Mouse (Mus musculus): ENCODE results near the gene Apobec1. TPM values are rescaled to one million over a fixed set of nuclear protein-coding genes. Genes with fewer than 3 reads are reported as not detected.

Apobec1 gene
- total and polyA plus RNA-seq, 3 experiments, result 0.51 to 26.8 (median 7.2) TPM

DNA sequence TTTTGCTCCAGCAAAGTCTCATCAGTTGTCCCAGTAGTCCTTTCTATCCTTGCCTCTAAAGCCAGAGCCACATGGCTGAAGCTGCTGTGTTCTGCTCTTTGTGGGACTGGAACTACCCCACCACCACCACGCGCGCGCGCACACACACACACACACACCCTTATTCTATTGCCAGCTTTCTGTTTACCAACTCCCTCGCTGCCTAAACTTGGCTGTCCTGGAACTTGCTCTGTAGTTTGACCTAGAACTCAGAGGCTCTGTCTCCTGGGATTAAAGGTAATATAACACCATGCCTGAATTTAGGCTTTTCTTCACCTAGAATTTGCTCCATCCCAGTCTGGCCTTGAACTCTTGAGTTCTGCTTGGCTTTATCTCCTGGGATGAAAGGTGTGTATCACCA, 18.8 kb upstream of the Apobec1 start:
- Histone ChIP-seq H3K4me3 (ENCODE audit: low read depth, low read length) (no peak overlapping the region), H3K4me1 (ENCODE audit: insufficient read depth, low read depth, low read length) (no peaks in the 10 kb centered on the region), H3K27me3 (ENCODE audit: insufficient read depth, low read length) (peaks cover 3% of the 10 kb centered on the region), H3K36me3 (replicated peaks) (no peaks in the 10 kb centered on the region), H3K9me3 (replicated peaks) (no peaks in the 10 kb centered on the region)
- ATAC-seq (ENCODE audit: extremely low read depth, insufficient number of reproducible peaks, low FRiP score, poor library complexity, severe bottlenecking) (no peak), DNase-seq (ENCODE audit: low spot score) (no peak)
- no peak for TF ChIP-seq POLR2AphosphoS5 (IDR thresholded peaks at IDR 0.05; ENCODE audit: insufficient replicate concordance, low read depth, low read length)
- no peak for TF ChIP-seq CTCF (IDR thresholded peaks at IDR 0.05; ENCODE audit: low read depth, low read length)
- no peak for TF ChIP-seq TAL1 (conservative IDR thresholded peaks at IDR 0.05; ENCODE audit: low read depth, low read length)
- TF ChIP-seq GATA1 (IDR thresholded peaks at IDR 0.05; ENCODE audit: borderline replicate concordance, low read length), result no peak
- TF ChIP-seq GATA2 (IDR thresholded peaks at IDR 0.05; ENCODE audit: borderline replicate concordance, low read depth, low read length), result no peak

DNA sequence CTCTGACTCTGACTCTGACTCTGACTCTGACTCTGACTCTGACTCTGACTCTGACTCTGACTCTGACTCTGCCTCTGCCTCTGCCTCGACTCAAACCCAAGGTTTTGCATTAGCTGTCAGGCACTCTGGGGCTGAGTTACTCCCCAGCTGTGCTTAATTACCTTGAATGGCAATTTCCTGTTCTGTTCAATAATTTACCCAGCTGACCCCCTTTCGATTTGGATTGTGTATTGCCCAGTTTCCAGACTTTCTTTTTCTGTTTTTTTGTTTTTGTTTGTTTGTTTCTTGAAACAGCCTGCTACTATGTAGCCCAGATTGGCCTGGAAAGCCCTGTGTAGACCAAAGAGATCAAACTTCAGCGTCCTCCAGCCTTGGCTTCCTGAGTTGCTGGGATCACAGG, 13.8 kb upstream of the Apobec1 start:
- ATAC-seq (ENCODE audit: extremely low read depth, insufficient number of reproducible peaks, low FRiP score, poor library complexity, severe bottlenecking), result no peak
- H3K4me3 ChIP-seq (ENCODE audit: low read depth, low read length), result no peak overlapping the region
- H3K27me3 ChIP-seq (ENCODE audit: insufficient read depth, low read length), result peaks cover 3% of the 10 kb centered on the region; the same call in 1 of the 2 replicates
- H3K9me3 ChIP-seq (replicated peaks), result no peaks in the 10 kb centered on the region
- peaks cover 3% of the 10 kb centered on the region; the same call in 1 of the 2 replicates for H3K4me1 ChIP-seq (ENCODE audit: insufficient read depth, low read depth, low read length)
- no peaks in the 10 kb centered on the region for H3K36me3 ChIP-seq (replicated peaks)
- DNase-seq (ENCODE audit: low spot score), result no peak
- TF ChIP-seq TAL1 (conservative IDR thresholded peaks at IDR 0.05; ENCODE audit: low read depth, low read length), result no peak
- TF ChIP-seq POLR2AphosphoS5 (IDR thresholded peaks at IDR 0.05; ENCODE audit: insufficient replicate concordance, low read depth, low read length), result no peak
- TF ChIP-seq CTCF (IDR thresholded peaks at IDR 0.05; ENCODE audit: low read depth, low read length), result no peak
- TF ChIP-seq GATA2 (IDR thresholded peaks at IDR 0.05; ENCODE audit: borderline replicate concordance, low read depth, low read length), result no peak
- no peak for TF ChIP-seq GATA1 (IDR thresholded peaks at IDR 0.05; ENCODE audit: borderline replicate concordance, low read length)

DNA sequence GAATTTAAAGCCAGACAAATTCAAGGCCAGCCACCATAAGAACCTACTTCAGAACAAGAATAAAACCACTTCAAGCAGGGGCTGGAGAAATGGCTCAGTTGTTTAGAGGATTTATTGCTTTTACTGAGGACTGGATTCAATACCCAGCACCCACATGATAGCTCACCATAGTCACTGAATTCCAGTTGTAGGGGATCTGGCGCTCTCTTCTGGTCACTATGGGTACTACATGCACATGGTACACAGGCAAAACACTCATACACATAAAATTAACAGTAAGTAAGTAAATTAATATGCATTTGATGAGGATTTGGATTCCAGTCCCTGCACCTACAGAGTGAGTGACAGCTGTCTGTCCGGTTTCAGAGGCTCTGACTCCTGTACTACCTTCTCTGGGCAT, 11.8 kb upstream of the Apobec1 start:
- H3K4me3 ChIP-seq (ENCODE audit: low read depth, low read length), result no peak overlapping the region
- no peaks in the 10 kb centered on the region for H3K36me3 ChIP-seq (replicated peaks)
- DNase-seq (ENCODE audit: low spot score) (no peak), ATAC-seq (ENCODE audit: extremely low read depth, insufficient number of reproducible peaks, low FRiP score, poor library complexity, severe bottlenecking) (no peak)
- no peak for TF ChIP-seq POLR2AphosphoS5 (IDR thresholded peaks at IDR 0.05; ENCODE audit: insufficient replicate concordance, low read depth, low read length)
- TF ChIP-seq GATA1 (IDR thresholded peaks at IDR 0.05; ENCODE audit: borderline replicate concordance, low read length), result no peak
- no peak for TF ChIP-seq TAL1 (conservative IDR thresholded peaks at IDR 0.05; ENCODE audit: low read depth, low read length)
- peak; percentile 58 for TF ChIP-seq CTCF (IDR thresholded peaks at IDR 0.05; ENCODE audit: low read depth, low read length)
- TF ChIP-seq GATA2 (IDR thresholded peaks at IDR 0.05; ENCODE audit: borderline replicate concordance, low read depth, low read length), result no peak
- H3K27me3 ChIP-seq (ENCODE audit: insufficient read depth, low read length), result peaks cover 6% of the 10 kb centered on the region; the same call in 1 of the 2 replicates
- no peaks in the 10 kb centered on the region for H3K9me3 ChIP-seq (replicated peaks)
- peaks cover 3% of the 10 kb centered on the region for H3K4me1 ChIP-seq (ENCODE audit: insufficient read depth, low read depth, low read length)

DNA sequence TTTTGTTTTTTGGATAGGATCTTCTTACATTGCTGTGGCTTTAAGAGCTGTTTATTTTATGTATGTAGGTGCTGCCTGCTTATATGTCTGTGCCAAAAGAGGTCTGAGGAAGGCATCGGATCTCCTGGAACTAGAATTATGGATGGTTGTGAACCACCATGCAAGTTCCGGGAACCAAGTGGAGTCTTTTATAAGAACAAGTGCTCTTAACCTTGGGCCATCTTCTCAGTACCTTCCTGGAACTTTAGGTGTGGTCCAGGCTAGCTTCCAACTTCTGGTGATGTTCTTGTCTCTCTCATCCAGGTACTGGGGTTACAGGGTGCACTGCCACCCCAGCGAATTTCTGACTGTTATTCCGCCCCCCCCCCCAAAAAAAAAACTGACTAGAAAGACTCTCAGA, 10.2 kb upstream of the Apobec1 start:
- Histone ChIP-seq H3K36me3 (replicated peaks) (no peaks in the 10 kb centered on the region), H3K27me3 (ENCODE audit: insufficient read depth, low read length) (peaks cover 6% of the 10 kb centered on the region; the same call in 1 of the 2 replicates), H3K9me3 (replicated peaks) (no peaks in the 10 kb centered on the region), H3K4me1 (ENCODE audit: insufficient read depth, low read depth, low read length) (peaks cover 3% of the 10 kb centered on the region), H3K4me3 (ENCODE audit: low read depth, low read length) (no peak overlapping the region)
- no peak for ATAC-seq (ENCODE audit: extremely low read depth, insufficient number of reproducible peaks, low FRiP score, poor library complexity, severe bottlenecking)
- no peak for TF ChIP-seq GATA1 (IDR thresholded peaks at IDR 0.05; ENCODE audit: borderline replicate concordance, low read length)
- TF ChIP-seq TAL1 (conservative IDR thresholded peaks at IDR 0.05; ENCODE audit: low read depth, low read length), result no peak
- no peak for TF ChIP-seq CTCF (IDR thresholded peaks at IDR 0.05; ENCODE audit: low read depth, low read length)
- TF ChIP-seq POLR2AphosphoS5 (IDR thresholded peaks at IDR 0.05; ENCODE audit: insufficient replicate concordance, low read depth, low read length), result no peak
- no peak for TF ChIP-seq GATA2 (IDR thresholded peaks at IDR 0.05; ENCODE audit: borderline replicate concordance, low read depth, low read length)
- DNase-seq (ENCODE audit: low spot score), result no peak

DNA sequence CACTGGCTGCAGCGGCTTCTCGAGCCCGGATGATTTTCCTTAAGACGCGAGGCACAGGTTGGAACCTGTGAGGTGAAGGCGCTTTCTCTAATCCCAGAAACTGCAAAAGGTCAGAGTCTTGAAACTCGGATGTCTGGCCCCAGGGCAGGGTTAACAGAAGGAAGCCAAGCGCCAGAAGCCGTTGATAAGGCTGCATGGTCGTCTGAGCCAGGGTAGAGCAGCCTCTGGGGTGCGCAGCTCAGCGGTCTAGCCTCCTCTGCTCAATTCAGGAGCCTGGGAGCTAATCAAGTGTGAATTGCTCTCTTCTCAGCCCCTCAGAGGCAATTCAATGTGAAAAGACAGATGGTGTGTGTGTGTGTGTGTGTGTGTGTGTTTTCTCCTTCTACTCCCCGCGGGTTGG, 7.5 kb upstream of the Apobec1 start, which contains the start of gene Gdf3:
Gene Gdf3, minus strand, starts transcription at position 317 of the 400 bp plus-strand sequence.
- Histone ChIP-seq H3K4me3 (ENCODE audit: low read depth, low read length) (no peak within 1 kb of the TSS), H3K36me3 (replicated peaks) (no peaks in the 10 kb centered on the region), H3K27me3 (ENCODE audit: insufficient read depth, low read length) (peaks cover 3% of the 10 kb centered on the region; the same call in 1 of the 2 replicates), H3K4me1 (ENCODE audit: insufficient read depth, low read depth, low read length) (peaks cover 3% of the 10 kb centered on the region), H3K9me3 (replicated peaks) (no peaks in the 10 kb centered on the region)
- no peak for DNase-seq (ENCODE audit: low spot score)
- TF ChIP-seq GATA1 (IDR thresholded peaks at IDR 0.05; ENCODE audit: borderline replicate concordance, low read length) (no peak), POLR2AphosphoS5 (IDR thresholded peaks at IDR 0.05; ENCODE audit: insufficient replicate concordance, low read depth, low read length) (no peak)
- no peak for ATAC-seq (ENCODE audit: extremely low read depth, insufficient number of reproducible peaks, low FRiP score, poor library complexity, severe bottlenecking)

DNA sequence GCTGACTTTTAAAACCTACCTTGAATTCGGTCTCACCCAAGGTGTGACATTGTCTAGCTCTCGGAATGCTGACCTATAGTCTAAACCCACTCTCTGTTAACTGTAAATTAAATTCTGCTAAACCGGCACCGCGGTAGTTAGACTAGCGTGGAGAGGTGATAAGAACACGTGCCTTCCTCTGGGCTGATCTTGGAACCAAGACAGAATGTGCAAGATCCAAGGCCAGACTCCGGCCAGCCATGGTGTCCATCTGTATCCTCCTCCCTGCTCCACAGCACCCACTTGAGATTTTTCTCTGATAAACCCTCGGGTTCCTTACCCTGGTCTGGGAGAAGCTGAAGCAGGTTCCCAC, 7.1 kb upstream of the Apobec1 start:
- Histone ChIP-seq H3K4me3 (ENCODE audit: low read depth, low read length) (no peak overlapping the region), H3K27me3 (ENCODE audit: insufficient read depth, low read length) (peaks cover 3% of the 10 kb centered on the region; the same call in 1 of the 2 replicates), H3K9me3 (replicated peaks) (no peaks in the 10 kb centered on the region), H3K4me1 (ENCODE audit: insufficient read depth, low read depth, low read length) (peaks cover 6% of the 10 kb centered on the region), H3K36me3 (replicated peaks) (no peaks in the 10 kb centered on the region)
- ATAC-seq (ENCODE audit: extremely low read depth, insufficient number of reproducible peaks, low FRiP score, poor library complexity, severe bottlenecking), result no peak
- TF ChIP-seq GATA2 (IDR thresholded peaks at IDR 0.05; ENCODE audit: borderline replicate concordance, low read depth, low read length), result no peak
- no peak for TF ChIP-seq TAL1 (conservative IDR thresholded peaks at IDR 0.05; ENCODE audit: low read depth, low read length)
- no peak for TF ChIP-seq CTCF (IDR thresholded peaks at IDR 0.05; ENCODE audit: low read depth, low read length)
- TF ChIP-seq POLR2AphosphoS5 (IDR thresholded peaks at IDR 0.05; ENCODE audit: insufficient replicate concordance, low read depth, low read length), result no peak
- no peak for TF ChIP-seq GATA1 (IDR thresholded peaks at IDR 0.05; ENCODE audit: borderline replicate concordance, low read length)
- no peak for DNase-seq (ENCODE audit: low spot score)
